Mouse (Mus musculus) gastrocnemius, postnatal 36 days (tissue): ENCODE results near the gene A730061H03Rik. TPM values are rescaled to one million over a fixed set of nuclear protein-coding genes. Genes with fewer than 3 reads are reported as not detected.

Experiments
- DNase-seq, 2 experiments: peaks; one replicate each; pipeline ENCODE4 v3.0.0; 2022
- intact Hi-C: fragments of 180-260 bp; cut with DNase I; formaldehyde crosslinking; loops from one replicate; pipeline ENCODE4 v1.15.1; 2025
- total RNA-seq, 2 experiments: library from RNA; stranded (reverse); gene quantifications; 2 replicates each; pipeline ENCODE4 v1.2.3; 2021

The A730061H03Rik gene
- total RNA-seq, 2 experiments from 2014 or later = not detected

DNA sequence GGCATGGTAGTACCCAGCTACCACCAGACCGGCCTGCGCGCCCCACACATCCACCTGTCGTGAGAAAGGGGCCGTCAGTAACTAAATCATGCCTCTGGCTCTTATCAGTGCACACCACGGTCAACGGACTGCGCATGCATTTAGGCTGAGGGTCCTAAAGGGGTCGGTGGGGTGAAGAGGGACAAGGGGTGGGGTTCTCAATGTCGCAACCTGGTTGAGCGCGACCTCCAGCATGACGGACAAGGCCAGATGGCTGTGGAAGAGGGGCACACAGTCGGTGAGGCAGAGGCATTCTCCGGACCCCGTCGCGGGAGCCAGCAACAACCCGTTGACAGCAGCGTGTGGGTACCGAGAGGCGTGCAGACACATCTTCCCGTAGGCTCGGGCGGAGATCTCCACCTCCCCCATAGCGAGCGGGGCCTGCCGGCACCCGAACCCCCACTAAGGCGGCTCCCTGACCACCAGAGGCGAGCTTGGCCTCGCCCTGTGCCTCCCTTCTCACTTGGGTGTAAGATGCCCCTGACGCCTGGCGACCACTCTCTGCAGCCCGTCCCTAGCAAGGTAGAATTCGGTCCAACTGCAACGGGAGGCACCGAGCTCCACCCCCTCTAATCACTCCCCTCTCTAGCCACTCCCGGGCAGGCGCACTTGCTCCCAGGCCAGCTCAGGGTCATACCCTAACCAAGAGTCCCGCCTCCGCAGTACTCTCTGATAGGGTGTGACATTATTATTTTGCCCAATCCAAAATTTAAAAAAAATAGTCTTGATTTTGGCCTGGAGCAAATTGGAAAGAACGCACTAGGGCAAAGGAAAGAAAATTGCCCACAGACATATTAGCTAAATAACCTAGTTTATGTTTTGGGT lies 24.7 kb upstream of the A730061H03Rik start, which contains the start of gene Emc9:
Emc9 (minus strand) TSS at position 601 of the 864 bp plus-strand sequence.
- peak; percentile 69 to 81 for DNase-seq
- intact Hi-C loops = no loop called here

DNA sequence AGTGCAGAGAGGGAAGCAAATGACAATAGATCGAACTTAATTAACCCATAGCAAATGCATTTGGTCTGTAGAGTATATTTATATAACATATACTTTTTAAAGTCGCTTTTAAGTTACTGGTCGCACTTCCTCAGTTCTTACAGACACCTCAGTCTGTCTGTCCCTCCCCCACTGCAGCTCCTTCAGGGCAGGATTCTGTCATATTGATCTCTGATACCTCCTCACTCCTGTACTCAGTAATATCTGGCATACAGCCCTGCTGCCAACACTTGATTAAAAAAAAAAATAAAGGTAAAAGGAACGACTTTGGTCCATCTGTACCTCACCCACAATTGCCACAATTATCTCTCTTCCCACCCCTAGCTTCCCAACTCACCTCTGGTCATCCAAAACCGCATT lies 24.1 kb upstream of the A730061H03Rik start:
- intact Hi-C loops = no loop called here
- DNase-seq = no peak

DNA sequence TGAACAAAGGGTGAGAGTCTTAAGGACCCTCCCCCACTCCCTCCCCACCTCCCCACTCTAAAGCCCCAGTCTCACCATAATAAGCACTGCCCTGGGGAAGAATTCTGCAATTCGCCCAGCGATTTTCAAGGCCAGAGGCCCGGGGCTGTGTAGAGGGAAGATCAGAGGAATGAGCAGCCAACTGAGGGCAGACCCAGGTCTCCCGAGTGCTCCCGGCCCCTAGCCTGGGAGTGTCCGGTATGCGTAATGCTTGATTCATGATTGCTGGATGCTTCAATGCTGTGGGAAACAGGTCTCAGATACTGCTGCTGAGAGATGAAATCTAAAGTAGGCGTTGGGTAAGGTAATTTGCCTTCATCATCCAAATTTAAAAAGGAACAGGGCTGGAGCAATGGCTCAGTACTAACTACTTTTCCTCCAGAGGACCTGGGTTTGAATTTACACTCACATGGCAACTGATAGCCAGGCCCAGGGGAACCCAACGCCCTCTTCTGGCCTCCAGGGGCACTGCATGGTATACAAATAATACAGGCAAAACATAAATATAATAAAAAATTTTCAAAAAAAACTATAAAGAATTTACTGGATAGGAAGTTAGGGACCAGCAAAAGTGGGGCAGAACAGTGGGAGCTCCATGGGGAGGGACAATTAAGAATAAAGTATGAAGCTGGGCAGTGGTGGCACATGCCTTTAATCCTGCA lies 21.9 kb upstream of the A730061H03Rik start:
- intact Hi-C loops = no loop called here
- peak in 1 of 2 experiments; percentile 2 for DNase-seq

DNA sequence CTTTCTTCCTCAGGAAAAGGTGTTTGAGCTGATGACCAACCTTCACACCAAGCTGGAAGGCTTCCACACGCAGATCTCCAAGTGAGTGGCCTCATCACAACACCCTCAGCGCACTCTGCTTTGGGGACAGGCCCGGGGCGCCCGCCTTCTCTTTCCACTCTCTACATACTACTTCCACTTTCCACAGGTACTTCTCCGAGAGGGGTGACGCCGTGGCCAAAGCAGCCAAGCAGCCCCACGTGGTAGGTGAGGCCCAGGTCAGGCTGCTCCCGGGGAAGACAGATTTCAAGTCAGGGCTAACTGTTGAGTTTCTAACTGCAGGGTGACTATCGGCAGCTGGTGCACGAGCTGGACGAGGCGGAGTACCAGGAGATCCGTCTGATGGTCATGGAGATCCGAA lies 20.5 kb upstream of the A730061H03Rik start:
- intact Hi-C loops = no loop called here
- peak in 1 of 2 experiments; percentile 2 for DNase-seq

DNA sequence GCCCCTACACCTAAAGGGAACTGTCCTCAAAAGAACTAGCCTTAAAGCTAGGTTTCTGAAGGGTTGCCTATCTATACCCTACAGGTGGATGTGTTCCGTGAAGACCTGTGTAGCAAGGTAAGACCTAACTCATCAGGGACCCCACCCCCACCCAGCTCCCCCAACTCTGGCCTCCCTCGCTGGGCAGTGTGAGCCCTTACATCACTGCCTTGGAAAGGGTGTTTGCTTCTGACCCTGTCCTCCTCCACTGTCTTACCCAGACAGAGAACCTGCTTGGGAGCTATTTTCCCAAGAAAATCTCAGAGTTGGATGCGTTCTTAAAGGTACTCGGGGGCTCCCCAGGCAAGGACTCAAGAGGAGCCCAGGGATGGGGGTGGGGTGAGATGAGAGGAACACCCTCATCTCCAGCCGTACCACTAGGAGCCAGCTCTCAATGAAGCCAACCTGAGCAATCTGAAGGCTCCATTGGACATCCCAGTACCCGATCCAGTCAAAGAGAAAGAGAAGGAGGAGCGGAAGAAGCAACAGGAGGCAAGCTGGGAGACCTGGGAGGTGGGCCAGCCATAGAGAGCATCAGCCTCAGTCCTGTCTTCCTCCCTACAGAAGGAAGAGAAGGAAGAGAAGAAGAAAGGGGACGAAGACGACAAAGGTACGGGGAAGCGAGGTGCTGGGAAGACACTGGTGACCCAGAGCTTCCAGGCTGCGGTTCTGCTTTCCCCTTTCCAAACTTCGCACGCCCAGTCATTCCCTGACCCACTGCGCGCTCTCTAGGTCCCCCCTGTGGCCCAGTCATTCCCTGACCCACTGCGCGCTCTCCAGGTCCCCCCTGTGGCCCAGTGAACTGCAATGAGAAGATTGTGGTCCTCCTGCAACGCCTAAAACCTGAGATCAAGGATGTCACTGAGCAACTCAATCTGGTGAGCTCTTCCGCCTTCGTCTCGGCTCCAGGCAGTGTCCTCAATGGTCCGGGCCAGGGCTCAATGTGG lies 19.6 kb upstream of the A730061H03Rik start:
- peak in 1 of 2 experiments; percentile 3 for DNase-seq
- intact Hi-C loops = no loop called here

GRCm38 (mm10) chr14:55578668-55579269 lies 18.6 kb upstream of the A730061H03Rik start:
- intact Hi-C loops = no loop called here
- DNase-seq = peak in 1 of 2 experiments; percentile 39

- intact Hi-C loops = loop anchor here (2.0 kb wide), 1 partner anchor 15 kb away; no protein-coding TSS in a partner anchor
- peak; percentile 69 to 73 for DNase-seq
Measured at GRCm38 (mm10) chr14:55577871-55578667, 17.9 kb upstream of the A730061H03Rik start, which contains the start of gene Psme1. Gene Psme1, plus strand, starts transcription at chr14:55578123.

- peak in 1 of 2 experiments; percentile 51 for DNase-seq
- intact Hi-C loops = loop anchor here (2.0 kb wide), 1 partner anchor 14 kb away; no protein-coding TSS in a partner anchor
Measured at GRCm38 (mm10) chr14:55576376-55576775, 16.2 kb upstream of the A730061H03Rik start.

- intact Hi-C loops = loop anchor here (2.0 kb wide), 1 partner anchor 13 kb away; no protein-coding TSS in a partner anchor
- peak in 1 of 2 experiments; percentile 34 for DNase-seq
Measured at GRCm38 (mm10) chr14:55575711-55576110, 15.5 kb upstream of the A730061H03Rik start.

GRCm38 (mm10) chr14:55575302-55575701 lies 15.1 kb upstream of the A730061H03Rik start, which contains the start of gene Fitm1:
Gene Fitm1, plus strand, starts transcription at chr14:55575617.
- intact Hi-C loops = no loop called here
- peak; percentile 39 to 57 for DNase-seq

DNA sequence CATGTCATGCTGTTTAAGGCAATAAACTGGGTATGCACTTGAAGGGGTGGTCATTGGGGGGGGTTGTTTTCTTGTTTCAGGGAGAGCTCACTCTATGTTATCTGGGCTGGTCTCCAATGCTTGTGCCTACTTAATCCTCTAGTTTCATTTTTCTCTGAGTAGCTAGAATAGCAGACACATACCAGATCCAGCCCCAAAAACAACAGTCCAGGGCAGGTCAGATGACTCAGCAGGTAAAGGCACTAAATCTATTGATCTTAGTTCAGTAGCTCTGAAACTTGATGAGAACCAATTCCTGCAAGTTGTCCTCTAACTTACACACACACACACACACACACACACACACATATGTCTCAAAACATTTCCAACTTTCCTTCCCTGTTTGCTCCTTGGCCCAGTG lies 11.6 kb upstream of the A730061H03Rik start:
- no peak for DNase-seq
- intact Hi-C loops = no loop called here

GRCm38 (mm10) chr14:55570588-55570987 lies 10.4 kb upstream of the A730061H03Rik start:
- no peak for DNase-seq

DNA sequence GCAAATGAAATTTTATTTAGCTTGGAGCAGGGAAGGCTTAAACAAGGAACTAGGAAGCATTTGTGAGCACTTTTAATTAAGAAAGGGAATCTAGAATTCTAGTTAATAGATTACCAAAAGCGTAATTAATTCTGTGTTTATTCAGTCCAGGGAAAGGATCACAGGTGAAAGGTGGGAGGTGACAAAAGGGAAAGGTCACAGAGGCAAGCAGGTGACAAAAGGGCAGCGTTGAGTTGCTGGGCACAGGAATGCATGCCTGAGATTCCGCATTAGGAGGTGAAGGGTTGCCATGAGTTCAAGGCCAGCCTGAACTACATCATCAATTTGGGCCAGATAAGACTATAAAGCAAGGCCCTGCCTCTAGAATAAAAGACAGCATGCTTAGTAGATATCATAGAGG lies 7.3 kb upstream of the A730061H03Rik start:
- intact Hi-C loops = no loop called here

More at GRCm38 (mm10) chr14:55570588-55570987, 10.4 kb upstream of the A730061H03Rik start:
- intact Hi-C loops = no loop called here

DNA sequence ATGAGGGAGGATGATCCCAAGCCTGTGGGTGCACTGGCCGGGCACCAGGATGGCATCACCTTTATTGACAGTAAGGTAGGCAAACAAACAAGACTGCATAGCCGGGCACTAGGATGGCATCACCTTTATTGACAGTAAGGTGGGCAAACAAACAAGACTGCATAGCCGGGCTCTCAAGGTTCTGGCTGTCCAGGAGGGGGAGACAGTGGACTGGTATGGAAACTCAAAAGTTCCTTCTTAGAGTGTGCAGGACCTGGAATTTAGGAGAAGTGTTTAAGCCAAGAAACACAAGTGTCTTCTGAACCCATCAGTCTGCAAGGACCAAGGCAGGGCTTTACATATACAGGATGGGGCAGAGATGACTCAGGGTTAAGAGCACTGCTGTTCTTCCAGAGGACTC lies 5.5 kb upstream of the A730061H03Rik start:
- DNase-seq = no peak
- intact Hi-C loops = no loop called here

More for the DNA sequence above, 7.3 kb upstream of the A730061H03Rik start:
- DNase-seq = no peak

DNA sequence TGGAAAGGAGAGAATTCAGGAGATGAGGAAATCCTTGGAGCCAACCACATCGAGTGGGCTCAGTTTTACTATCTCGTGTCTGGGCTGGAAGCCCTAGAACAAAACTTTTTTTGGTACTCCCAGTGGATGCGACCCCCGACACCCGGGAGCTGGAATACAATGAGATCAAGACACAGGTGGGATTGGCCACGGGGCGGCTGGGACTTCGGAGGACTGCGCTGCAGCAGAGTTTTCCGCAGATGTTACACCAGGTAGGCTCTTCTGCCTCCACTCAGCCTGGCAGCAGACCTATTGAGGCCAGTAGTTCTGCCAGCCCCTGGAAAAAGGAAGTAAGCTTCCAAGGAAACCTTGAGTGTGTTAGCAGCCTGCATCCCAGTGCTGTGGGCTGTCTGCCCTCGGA lies 3.0 kb upstream of the A730061H03Rik start:
- intact Hi-C loops = loop anchor here (2.0 to 5.0 kb wide), 2 partner anchors 14 to 39 kb away; partner anchors contain the start of gene Irf9
- DNase-seq = no peak

GRCm38 (mm10) chr14:55561860-55562259 lies 1.7 kb upstream of the A730061H03Rik start:
- intact Hi-C loops = loop anchor here (2.0 to 5.0 kb wide), 2 partner anchors 15 to 40 kb away; partner anchors contain the start of gene Irf9
- DNase-seq = no peak

DNA sequence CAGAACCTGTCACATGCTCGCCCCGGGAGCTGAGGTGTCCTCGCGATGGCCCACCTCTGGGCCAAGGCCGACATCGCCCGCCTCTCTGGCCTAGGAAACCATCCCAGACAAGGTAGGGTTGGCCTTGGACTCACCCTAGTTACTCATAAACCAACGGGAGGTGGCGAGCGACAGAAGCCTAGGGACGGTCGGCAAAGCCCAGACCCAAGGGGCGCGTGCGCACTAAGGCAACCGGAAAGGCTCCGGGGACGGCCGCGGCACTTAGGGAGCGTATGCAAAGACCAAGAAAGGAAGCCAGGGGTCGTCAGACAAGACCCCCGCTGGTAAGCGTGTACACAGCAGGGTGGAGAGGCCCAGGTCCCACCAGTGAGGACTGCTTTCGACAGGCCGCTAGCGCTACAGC lies 406 bp downstream of the A730061H03Rik start, which contains the start of gene Dcaf11:
Dcaf11 (plus strand) TSS at position 208 of the 403 bp plus-strand sequence.
- intact Hi-C loops = loop anchor here (5.0 kb wide), 1 partner anchor 43 kb away; the partner anchor contains the start of gene Irf9

More for the DNA sequence above, 406 bp downstream of the A730061H03Rik start, which contains the start of gene Dcaf11:
- peak; percentile 86 to 87 for DNase-seq
